Mouse (Mus musculus): ENCODE measurements around the gene Ccl3. TPM values are rescaled to one million over a fixed set of nuclear protein-coding genes. Genes with fewer than 3 reads are reported as not detected.

Gene Ccl3
- 448 to 606 TPM (median 547 TPM) in 3 replicates for total RNA-seq (2017)

- ATAC-seq (replicated peaks; ENCODE audit: insufficient number of reproducible peaks, low FRiP score, low TSS enrichment, poor library complexity, severe bottlenecking): peak; percentile 88
Observed at GRCm38 (mm10) chr11:83649305-83649841, at the start of gene Ccl3. Gene Ccl3, minus strand, starts transcription at chr11:83649355.

- ATAC-seq (replicated peaks; ENCODE audit: insufficient number of reproducible peaks, low FRiP score, low TSS enrichment, poor library complexity, severe bottlenecking): no peak
Observed at GRCm38 (mm10) chr11:83692008-83692407, 42.9 kb upstream of the Ccl3 start.

- no peak for ATAC-seq (replicated peaks; ENCODE audit: insufficient number of reproducible peaks, low FRiP score, low TSS enrichment, poor library complexity, severe bottlenecking)
Observed at GRCm38 (mm10) chr11:83689918-83690317, 40.8 kb upstream of the Ccl3 start.

DNA sequence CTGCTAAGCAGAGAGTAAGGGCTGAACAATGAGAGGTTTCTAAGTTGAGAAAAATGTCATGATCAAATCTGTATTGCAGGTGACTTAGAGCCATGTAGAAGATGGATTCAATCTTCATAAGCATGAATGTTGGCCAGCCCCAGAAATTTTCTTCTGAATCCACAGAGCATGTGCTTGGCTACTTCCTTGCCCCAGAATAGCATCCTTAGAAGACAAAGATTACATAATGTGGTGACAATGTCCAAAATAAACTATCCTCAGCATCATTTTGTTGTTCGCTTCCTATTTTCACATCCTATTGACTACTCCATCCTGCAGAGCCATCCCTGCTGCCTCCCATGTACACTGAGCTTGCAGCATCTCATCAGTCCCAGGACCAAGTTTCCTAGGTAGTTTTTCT, 26.5 kb upstream of the Ccl3 start:
- peak; percentile 70 for ATAC-seq (replicated peaks; ENCODE audit: insufficient number of reproducible peaks, low FRiP score, low TSS enrichment, poor library complexity, severe bottlenecking)

DNA sequence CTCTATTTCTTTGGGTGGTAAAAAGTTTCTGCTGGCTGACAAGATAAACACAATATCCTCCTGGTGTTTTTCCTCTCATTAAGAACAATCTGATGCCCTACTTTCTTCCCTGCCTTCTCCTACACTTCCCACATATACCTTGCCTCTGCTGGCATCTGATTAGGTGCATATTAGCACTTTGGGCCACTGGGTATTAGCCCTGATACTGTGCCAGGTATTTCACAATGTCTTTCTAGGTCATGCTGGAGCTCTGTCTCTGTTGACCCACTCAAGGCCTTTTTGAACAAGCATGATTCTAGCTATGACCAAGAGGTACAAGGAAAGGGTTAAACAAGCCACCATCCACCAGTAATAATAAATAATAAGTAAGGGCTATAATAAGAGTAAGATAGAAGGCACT, 22.6 kb upstream of the Ccl3 start:
- no peak for ATAC-seq (replicated peaks; ENCODE audit: insufficient number of reproducible peaks, low FRiP score, low TSS enrichment, poor library complexity, severe bottlenecking)

GRCm38 (mm10) chr11:83663532-83663931, 14.4 kb upstream of the Ccl3 start:
- peak; percentile 70 for ATAC-seq (replicated peaks; ENCODE audit: insufficient number of reproducible peaks, low FRiP score, low TSS enrichment, poor library complexity, severe bottlenecking)

DNA sequence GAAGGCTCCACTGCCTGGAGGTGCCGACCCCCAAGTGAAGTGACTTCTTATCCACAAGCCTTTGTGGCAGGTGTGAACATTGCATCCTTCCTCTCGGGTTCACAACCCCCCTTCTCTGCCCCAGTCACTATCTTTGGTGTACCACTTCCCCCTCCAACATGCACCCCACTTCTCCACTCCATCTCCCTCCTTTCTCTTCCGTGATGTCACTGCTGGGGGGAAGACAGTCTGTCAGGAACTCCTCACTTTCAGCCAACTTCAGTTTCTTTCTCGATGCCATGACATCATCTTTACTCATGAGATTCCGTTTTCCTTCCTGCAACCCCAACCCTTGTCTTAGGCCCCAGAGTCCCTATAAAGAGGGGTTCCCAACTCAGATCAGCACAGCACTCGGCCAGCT, 13.0 kb upstream of the Ccl3 start, which contains the start of gene Ccl4:
Ccl4 (plus strand) TSS at position 381 of the 400 bp plus-strand sequence.
- peak; percentile 64 for ATAC-seq (replicated peaks; ENCODE audit: insufficient number of reproducible peaks, low FRiP score, low TSS enrichment, poor library complexity, severe bottlenecking)

GRCm38 (mm10) chr11:83658797-83659196, 9.6 kb upstream of the Ccl3 start:
- no peak for ATAC-seq (replicated peaks; ENCODE audit: insufficient number of reproducible peaks, low FRiP score, low TSS enrichment, poor library complexity, severe bottlenecking)

DNA sequence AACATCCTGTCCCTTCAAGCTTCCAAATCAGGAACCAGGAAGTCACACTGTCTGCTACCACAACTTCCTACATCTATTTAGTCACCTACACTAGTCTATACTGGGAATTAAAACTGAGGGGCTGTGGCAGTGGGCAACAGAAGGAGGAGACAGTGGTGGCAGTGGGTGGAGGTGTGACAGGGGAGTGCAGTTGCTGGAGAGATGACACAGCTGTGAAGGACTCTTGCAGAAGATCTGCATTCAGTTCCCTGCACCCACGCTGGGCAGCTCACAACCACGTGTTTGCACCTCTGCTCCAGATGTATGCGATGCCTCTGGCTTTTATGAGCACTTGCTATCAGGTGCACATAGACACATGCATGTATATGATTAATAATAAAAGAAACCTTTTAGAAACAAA, 8.4 kb upstream of the Ccl3 start:
- ATAC-seq (replicated peaks; ENCODE audit: insufficient number of reproducible peaks, low FRiP score, low TSS enrichment, poor library complexity, severe bottlenecking): 0 out of 2 replicates have a peak, but pooled peaks have one; percentile 29

GRCm38 (mm10) chr11:83654606-83655005, 5.5 kb upstream of the Ccl3 start:
- ATAC-seq (replicated peaks; ENCODE audit: insufficient number of reproducible peaks, low FRiP score, low TSS enrichment, poor library complexity, severe bottlenecking): no peak

- ATAC-seq (replicated peaks; ENCODE audit: insufficient number of reproducible peaks, low FRiP score, low TSS enrichment, poor library complexity, severe bottlenecking): no peak
Observed at GRCm38 (mm10) chr11:83646356-83647149, 2.6 kb downstream of the Ccl3 start.

DNA sequence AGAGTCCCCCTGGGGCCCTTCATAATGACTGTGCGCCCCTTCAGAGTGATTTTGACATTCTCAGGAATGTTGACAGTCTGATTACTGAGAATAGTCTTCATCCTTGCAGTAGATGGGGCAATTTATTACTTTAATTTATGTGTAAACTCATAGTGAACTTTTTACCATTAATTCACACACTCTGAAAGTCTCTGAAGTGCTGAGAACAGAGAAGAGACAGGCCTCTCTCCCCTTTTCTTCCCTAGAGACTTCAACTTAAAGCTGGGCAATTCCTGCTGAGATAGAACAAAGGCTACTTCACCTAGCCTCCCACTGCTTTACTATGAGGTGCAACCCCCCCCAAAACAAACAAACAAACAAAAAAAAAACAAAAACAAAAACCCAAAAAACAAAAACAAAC, 3.6 kb downstream of the Ccl3 start, which contains the start of gene Rpl9-ps1:
Rpl9-ps1 (minus strand) TSS at position 101 of the 400 bp plus-strand sequence.
- no peak for ATAC-seq (replicated peaks; ENCODE audit: insufficient number of reproducible peaks, low FRiP score, low TSS enrichment, poor library complexity, severe bottlenecking)

DNA sequence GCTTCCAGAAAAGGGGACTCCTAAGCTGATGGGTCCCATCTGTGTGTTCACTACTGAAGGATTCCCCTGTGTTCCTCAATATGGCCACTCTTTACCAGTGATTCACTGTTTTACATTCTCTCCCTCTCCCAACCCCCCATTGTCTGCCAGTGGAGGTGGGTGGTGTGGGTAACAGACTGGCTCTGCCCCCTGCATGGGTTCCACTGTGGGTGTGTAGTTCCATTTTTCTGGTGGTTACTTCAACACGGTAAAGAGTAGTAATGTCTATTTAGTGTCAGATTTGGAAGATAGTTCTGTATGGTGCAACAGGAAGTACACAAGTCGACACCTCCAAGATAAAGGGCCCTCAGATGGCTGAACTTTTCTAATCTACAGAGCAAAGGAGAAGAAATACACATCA, 7.9 kb downstream of the Ccl3 start:
- peak; percentile 25 for ATAC-seq (replicated peaks; ENCODE audit: insufficient number of reproducible peaks, low FRiP score, low TSS enrichment, poor library complexity, severe bottlenecking)

- peak; percentile 87 for ATAC-seq (replicated peaks; ENCODE audit: insufficient number of reproducible peaks, low FRiP score, low TSS enrichment, poor library complexity, severe bottlenecking)
Observed at GRCm38 (mm10) chr11:83640141-83640540, 9.0 kb downstream of the Ccl3 start.

DNA sequence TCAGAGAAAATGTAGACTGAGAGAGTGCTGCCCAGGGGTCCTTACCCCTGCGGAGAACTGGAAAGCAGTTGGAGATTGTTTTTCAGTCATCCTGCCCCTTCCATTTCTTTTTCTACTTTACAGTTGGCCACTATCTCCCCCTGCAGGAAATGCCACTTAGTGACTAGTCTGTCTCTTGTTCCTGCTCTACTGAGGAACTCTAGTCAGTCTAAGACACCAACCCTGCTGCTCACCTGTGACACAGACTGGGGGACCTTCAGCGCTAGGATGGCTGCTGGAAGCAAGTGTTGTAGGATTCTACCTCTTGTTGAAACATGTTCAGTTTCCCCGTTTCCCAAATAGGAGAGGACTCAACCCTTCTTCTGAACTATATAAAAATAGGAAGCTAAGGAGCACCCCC, 9.6 kb downstream of the Ccl3 start:
- no peak for ATAC-seq (replicated peaks; ENCODE audit: insufficient number of reproducible peaks, low FRiP score, low TSS enrichment, poor library complexity, severe bottlenecking)

GRCm38 (mm10) chr11:83638934-83639333, 10.2 kb downstream of the Ccl3 start:
- ATAC-seq (replicated peaks; ENCODE audit: insufficient number of reproducible peaks, low FRiP score, low TSS enrichment, poor library complexity, severe bottlenecking): peak; percentile 23; the same call in 1 of the 2 replicates

DNA sequence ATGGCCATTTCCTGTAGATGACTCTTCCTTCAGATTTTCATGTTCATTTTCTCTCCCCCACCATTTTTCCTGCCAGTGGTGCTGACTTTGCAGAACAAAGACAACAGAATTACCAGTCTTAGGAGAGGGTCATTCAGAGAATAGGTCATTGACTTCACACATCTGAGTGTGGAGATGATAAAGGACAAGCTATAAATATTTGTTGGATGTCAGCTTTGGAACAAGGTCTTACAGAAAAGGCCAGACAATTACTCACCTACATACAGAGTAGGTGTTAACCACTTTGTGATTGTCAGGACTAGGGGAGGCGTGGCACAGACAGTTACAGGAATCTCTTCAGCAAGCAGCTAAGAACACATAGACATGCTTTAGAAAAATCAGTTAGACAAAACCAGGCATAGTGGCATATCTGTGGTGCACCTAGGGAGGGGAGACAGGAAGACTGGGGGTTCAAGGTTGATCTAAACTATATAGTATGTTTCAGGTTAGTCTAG, 12.4 kb downstream of the Ccl3 start:
- ATAC-seq (replicated peaks; ENCODE audit: insufficient number of reproducible peaks, low FRiP score, low TSS enrichment, poor library complexity, severe bottlenecking): no peak

DNA sequence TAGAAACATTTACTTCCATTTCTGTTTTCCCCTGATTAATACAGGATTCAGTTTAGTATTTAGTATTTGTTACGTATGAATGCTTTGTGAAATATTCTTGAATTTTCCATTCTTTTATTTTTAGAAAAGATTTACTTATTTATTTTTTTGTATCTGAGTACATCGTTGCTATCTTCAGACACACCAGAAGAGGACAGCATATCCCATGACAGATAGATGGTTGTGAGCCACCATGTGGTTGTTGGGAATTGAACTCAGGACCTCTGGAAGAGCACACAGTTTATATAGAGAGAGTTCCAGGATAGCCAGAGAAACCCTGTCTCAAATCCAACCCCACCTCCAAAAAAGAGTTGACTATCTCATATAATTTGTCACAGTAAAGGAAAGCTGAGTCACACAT, 14.3 kb downstream of the Ccl3 start:
- ATAC-seq (replicated peaks; ENCODE audit: insufficient number of reproducible peaks, low FRiP score, low TSS enrichment, poor library complexity, severe bottlenecking): no peak

- no peak for ATAC-seq (replicated peaks; ENCODE audit: insufficient number of reproducible peaks, low FRiP score, low TSS enrichment, poor library complexity, severe bottlenecking)
Observed at GRCm38 (mm10) chr11:83634425-83634824, 14.7 kb downstream of the Ccl3 start.

- ATAC-seq (replicated peaks; ENCODE audit: insufficient number of reproducible peaks, low FRiP score, low TSS enrichment, poor library complexity, severe bottlenecking): peak; percentile 48
Observed at GRCm38 (mm10) chr11:83632744-83633143, 16.4 kb downstream of the Ccl3 start.
